Mouse (Mus musculus): ENCODE measurements around the gene Olfr165. TPM values are rescaled to one million over a fixed set of nuclear protein-coding genes. Genes with fewer than 3 reads are reported as not detected.
"Not testable (repeated sequence)": the region's sequence is repeated elsewhere in the genome, so short reads cannot be mapped to it uniquely, and the experiment has no call there.

Gene Olfr165
- not detected in 2 replicates for polyA plus RNA-seq (2014; fragmentation: Nextera tagmentation; extraction: Ambion mirVana)

- Histone ChIP-seq H3K27me3 (replicated peaks; ENCODE audit: control insufficient read depth, insufficient read depth, low read length) (no peaks in the 10 kb centered on the region), H3K27ac (ENCODE audit: low read depth, low read length) (no peak within 1 kb of the TSS), H3K4me2 (ENCODE audit: low read length) (no peak within 1 kb of the TSS), H3K36me3 (ENCODE audit: control insufficient read depth, insufficient read depth, low read length) (no peaks in the 10 kb centered on the region), H3K9me3 (replicated peaks; ENCODE audit: control insufficient read depth, low read length) (no peaks in the 10 kb centered on the region), H3K4me1 (ENCODE audit: control insufficient read depth, insufficient read depth, low read length) (no peaks in the 10 kb centered on the region), H3K4me3 (ENCODE audit: low read depth, low read length) (no peak within 1 kb of the TSS), H3K9ac (ENCODE audit: low read length) (no peak within 1 kb of the TSS)
- WGBS: 59% methylated on average over 1 of the region's 1 CpGs
- DNase-seq (ENCODE audit: low spot score): no peak
- no peak for ATAC-seq
These were observed at the start of gene Olfr165 for GRCm38 (mm10) chr16:19423034-19423433. Olfr165 (minus strand) TSS chr16:19423134.

- Histone ChIP-seq H3K27me3 (replicated peaks; ENCODE audit: control insufficient read depth, insufficient read depth, low read length) (no peaks in the 10 kb centered on the region), H3K4me3 (ENCODE audit: low read depth, low read length) (no peak overlapping the region), H3K27ac (ENCODE audit: low read depth, low read length) (no peak overlapping the region), H3K4me2 (ENCODE audit: low read length) (no peak overlapping the region), H3K9me3 (replicated peaks; ENCODE audit: control insufficient read depth, low read length) (no peaks in the 10 kb centered on the region), H3K36me3 (ENCODE audit: control insufficient read depth, insufficient read depth, low read length) (no peaks in the 10 kb centered on the region), H3K9ac (ENCODE audit: low read length) (no peak overlapping the region), H3K4me1 (ENCODE audit: control insufficient read depth, insufficient read depth, low read length) (no peaks in the 10 kb centered on the region)
- DNase-seq (ENCODE audit: low spot score) (no peak), ATAC-seq (no peak)
- WGBS: 92% methylated on average over 1 of the region's 1 CpGs
These were observed 41.4 kb upstream of the Olfr165 start for GRCm38 (mm10) chr16:19464365-19464764.

- not testable (repeated sequence) for H3K27me3 ChIP-seq (replicated peaks; ENCODE audit: control insufficient read depth, insufficient read depth, low read length); H3K9me3 ChIP-seq (replicated peaks; ENCODE audit: control insufficient read depth, low read length); H3K27ac ChIP-seq (ENCODE audit: low read depth, low read length); H3K4me2 ChIP-seq (ENCODE audit: low read length); DNase-seq (ENCODE audit: low spot score); H3K9ac ChIP-seq (ENCODE audit: low read length); H3K36me3 ChIP-seq (ENCODE audit: control insufficient read depth, insufficient read depth, low read length); H3K4me1 ChIP-seq (ENCODE audit: control insufficient read depth, insufficient read depth, low read length); ATAC-seq; H3K4me3 ChIP-seq (ENCODE audit: low read depth, low read length)
- WGBS: 76% methylated on average over 4 of the region's 4 CpGs
These were observed 35.8 kb upstream of the Olfr165 start for GRCm38 (mm10) chr16:19458741-19459140.

- no peaks in the 10 kb centered on the region for H3K9me3 ChIP-seq (replicated peaks; ENCODE audit: control insufficient read depth, low read length)
- no peaks in the 10 kb centered on the region for H3K36me3 ChIP-seq (ENCODE audit: control insufficient read depth, insufficient read depth, low read length)
- H3K27me3 ChIP-seq (replicated peaks; ENCODE audit: control insufficient read depth, insufficient read depth, low read length): no peaks in the 10 kb centered on the region
- DNase-seq (ENCODE audit: low spot score): no peak
- WGBS: 58% methylated on average over 3 of the region's 3 CpGs
- no peaks in the 10 kb centered on the region for H3K4me1 ChIP-seq (ENCODE audit: control insufficient read depth, insufficient read depth, low read length)
- ATAC-seq: no peak
- no peak overlapping the region for H3K4me3 ChIP-seq (ENCODE audit: low read depth, low read length)
- no peak overlapping the region for H3K9ac ChIP-seq (ENCODE audit: low read length)
- no peak overlapping the region for H3K4me2 ChIP-seq (ENCODE audit: low read length)
- no peak overlapping the region for H3K27ac ChIP-seq (ENCODE audit: low read depth, low read length)
These were observed 35.0 kb downstream of the Olfr165 start for GRCm38 (mm10) chr16:19387984-19388383.

Other genes with a start within 250 kb of the Olfr165 start
- not detected in 2 replicates for gene Olfr164, start 109.1 kb downstream of the Olfr165 start, polyA plus RNA-seq (2014; fragmentation: Nextera tagmentation; extraction: Ambion mirVana)
- gene Olfr166, start 60.6 kb upstream of the Olfr165 start, polyA plus RNA-seq (2014; fragmentation: Nextera tagmentation; extraction: Ambion mirVana): not detected in 2 replicates
- not detected in 2 replicates for gene Olfr167, start 99.1 kb upstream of the Olfr165 start, polyA plus RNA-seq (2014; fragmentation: Nextera tagmentation; extraction: Ambion mirVana)
- not detected in 2 replicates for gene Olfr168, start 112.4 kb upstream of the Olfr165 start, polyA plus RNA-seq (2014; fragmentation: Nextera tagmentation; extraction: Ambion mirVana)
- gene Olfr169, start 148.7 kb upstream of the Olfr165 start, polyA plus RNA-seq (2014; fragmentation: Nextera tagmentation; extraction: Ambion mirVana): not detected in 2 replicates
- gene Olfr170, start 188.7 kb upstream of the Olfr165 start, polyA plus RNA-seq (2014; fragmentation: Nextera tagmentation; extraction: Ambion mirVana): not detected in 2 replicates
- gene Olfr171, start 206.8 kb upstream of the Olfr165 start, polyA plus RNA-seq (2014; fragmentation: Nextera tagmentation; extraction: Ambion mirVana): not detected in 2 replicates

All from forebrain, embryonic 14.5 days (tissue).